Mouse (Mus musculus) adrenal gland, postnatal 14 days (tissue): ENCODE measurements around the gene Mthfsd. TPM values are rescaled to one million over a fixed set of nuclear protein-coding genes. Genes with fewer than 3 reads are reported as not detected.
"Not testable (repeated sequence)": the region's sequence is repeated elsewhere in the genome, so short reads cannot be mapped to it uniquely, and the experiment has no call there.

Source experiments
- DNase-seq: peaks from one replicate; pipeline ENCODE4 v3.0.0; 2021; ENCODE audit warnings: mixed read lengths
- long read RNA-seq, 2 experiments: library from polyadenylated mRNA; stranded (forward); transcript quantifications; one replicate each; pipeline ENCODE4 v2.0.0; 2021
- total RNA-seq: library from RNA; stranded (reverse); gene quantifications from 2 replicates; pipeline ENCODE4 v1.2.3, GENCODE M21; 2021

The Mthfsd gene
- 28.6 and 38.1 TPM in 2 replicates for total RNA-seq
- long read RNA-seq, experiment 1, partial matches to known transcripts = 4 of 22 reads
- long read RNA-seq, experiment 1, other reads (novel, unspliced or antisense) = 15 of 22 reads
- long read RNA-seq, experiment 2, partial matches to known transcripts = 4 of 20 reads
- long read RNA-seq, experiment 2, other reads (novel, unspliced or antisense) = 9 of 20 reads

DNA sequence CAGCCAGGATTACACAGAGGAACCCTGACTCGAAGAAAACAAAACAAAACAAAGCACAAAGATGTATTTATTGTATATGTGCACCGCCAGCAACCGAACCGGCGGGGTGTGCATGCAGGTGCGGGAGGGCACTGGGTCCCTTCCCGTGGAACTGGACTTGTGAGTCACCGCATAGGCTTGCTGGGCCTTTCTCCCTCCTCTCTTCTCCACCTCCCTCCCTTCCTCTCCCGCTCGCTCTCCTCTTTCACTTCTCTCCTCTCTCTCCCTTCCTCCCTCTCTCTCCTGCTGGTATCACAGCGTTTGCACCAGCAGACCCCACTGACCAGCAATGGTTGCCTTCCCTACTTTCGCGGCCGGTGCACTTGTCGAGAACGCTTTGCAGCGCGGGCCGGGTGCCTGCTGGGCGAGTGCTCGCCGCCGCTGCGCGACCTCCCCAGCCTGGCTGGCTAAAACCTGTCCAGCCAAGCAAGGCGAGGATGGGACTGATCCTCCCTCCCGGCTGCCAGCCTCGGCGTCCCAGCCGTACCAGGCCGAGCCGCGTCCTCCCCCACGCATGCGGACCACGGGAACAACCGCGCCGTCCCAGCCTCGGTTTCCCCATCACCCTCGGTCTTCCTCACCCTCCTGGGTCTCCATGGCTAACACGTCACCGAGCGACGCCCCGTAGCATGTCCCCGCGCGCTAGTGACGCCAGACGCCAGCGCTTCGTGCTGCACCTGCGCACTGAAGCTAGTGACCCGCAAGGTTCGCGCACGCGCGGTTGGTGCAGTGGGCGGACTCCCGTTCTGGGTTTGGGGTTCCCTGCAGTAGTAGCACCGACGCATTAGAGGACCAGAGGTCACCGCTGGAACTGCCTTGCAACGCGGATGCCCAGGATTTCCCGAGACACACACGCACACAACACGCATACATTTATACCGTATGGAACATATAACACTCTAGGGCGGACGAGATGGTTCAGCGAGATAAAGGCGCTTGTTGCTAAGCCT, at the start of gene Mthfsd:
Gene Mthfsd, minus strand, starts transcription at position 725 of the 989 bp plus-strand sequence.
- peak; percentile 100 for DNase-seq

DNA sequence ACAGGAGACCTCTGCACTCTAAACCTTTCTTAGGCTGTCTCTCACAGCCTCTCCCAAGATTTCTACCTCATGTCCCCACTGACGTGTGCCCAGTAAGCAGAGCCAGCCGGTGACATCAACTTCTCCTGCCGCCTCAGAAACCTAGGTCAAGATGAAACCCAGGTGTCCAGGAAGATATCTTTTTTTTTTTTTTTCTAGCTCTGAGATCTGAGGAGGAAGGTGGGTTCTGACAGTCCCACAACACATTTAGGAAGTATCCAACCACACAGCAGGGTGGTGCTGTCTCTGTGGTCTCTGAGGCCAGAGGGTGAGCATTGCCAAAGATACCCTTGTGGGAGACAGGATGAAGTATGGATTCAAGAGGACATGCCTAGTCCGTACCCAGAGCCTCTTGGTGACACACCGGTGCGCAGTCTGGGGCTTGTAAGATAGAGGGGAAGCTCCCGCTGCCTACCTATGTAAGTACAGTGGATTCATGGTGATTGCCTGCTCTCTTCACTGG, 48.8 kb upstream of the Mthfsd start:
- no peak for DNase-seq

DNA sequence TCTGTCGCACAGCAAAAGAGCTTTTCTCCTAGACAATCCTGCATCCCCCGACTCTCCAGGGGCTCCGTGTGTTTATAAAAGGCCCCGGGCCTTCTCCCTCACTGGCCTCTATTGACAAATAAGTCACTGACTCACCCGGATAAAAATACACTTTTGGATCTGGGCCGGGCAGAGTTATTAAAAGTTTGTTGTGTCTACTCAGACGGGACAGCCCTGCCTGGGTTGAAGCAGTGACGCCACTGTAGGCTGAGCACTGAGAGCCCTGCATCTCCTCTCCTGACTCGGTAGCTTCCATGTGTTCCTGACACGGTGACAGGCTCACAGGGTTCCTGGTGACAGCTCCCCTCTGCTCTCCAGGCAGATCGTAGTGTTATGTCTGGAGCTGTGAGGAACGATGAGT, 44.2 kb upstream of the Mthfsd start:
- peak; percentile 25 for DNase-seq

DNA sequence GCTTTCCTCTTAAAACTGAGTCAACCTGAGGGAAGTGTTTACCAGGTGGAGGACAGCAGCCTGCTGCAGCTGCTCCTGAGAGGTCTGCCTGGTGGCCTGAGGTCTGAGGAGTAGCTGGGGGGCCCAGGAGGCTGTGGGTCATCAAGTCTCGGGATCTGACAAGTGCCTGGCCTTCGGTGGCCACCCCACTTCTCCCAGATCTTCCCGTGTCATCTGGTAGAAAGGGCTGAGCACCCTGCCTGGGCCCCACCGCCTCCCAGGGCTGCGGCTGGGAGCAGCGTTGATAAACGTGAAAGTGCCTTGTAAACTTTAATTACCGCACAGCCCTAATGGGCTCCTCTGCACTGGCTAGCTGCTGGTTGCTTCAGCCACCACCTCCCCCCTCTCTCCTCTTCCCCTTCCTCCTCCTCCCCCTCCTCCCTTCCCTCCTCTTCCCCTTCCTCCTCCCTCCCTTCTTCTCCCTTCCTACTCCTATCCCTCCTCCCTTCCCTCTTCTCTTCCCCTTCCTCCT, 40.4 kb upstream of the Mthfsd start:
- DNase-seq = no peak

DNA sequence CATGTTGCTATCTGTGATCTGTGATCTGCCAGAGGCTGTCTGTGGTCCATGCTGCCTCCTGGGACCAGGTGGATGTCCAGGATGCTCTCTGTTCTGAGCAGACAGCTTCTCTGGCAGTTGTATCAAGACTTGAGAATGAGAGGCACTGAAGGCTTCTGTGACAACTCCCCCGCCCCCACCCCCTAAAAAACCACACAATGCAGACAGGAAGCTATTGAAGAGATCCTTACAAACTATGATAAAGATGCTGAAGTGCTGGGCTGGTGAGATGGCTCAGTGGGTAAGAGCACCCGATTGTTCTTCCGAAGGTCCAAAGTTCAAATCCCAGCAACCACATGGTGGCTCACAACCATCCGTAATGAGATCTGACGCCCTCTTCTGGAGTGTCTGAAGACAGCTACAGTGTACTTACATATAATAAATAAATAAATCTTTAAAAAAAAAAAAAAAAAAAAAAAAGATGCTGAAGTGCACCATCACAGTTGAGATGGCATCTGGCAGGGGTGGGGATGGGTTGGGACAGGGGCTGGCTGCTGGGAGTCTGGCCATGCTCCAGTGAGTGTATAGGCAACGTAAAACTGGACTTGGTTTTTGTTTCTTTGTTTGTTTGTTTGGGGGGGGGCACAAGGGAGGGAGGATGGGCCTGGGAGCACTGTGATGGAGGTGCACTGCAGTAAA, 37.4 kb upstream of the Mthfsd start:
- not testable (repeated sequence) for DNase-seq

DNA sequence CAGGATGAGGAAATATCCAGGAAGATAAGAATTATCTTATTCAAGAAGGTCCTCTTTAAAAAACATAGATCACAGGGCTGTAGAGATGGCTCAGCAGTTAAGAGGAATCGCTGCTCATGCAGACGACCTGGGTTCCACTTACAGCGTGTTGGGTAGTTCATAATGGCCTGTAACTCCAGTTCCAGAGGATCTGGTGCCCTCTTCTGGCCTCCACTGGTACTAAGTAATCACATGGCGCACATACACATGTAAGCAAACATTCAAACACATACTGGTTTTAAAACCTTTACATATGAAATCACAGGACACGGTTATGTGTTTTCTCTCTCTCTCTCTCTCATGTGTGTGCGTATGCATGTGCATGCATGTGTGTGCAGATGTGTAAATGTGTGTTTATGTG, 28.7 kb upstream of the Mthfsd start:
- DNase-seq = no peak

DNA sequence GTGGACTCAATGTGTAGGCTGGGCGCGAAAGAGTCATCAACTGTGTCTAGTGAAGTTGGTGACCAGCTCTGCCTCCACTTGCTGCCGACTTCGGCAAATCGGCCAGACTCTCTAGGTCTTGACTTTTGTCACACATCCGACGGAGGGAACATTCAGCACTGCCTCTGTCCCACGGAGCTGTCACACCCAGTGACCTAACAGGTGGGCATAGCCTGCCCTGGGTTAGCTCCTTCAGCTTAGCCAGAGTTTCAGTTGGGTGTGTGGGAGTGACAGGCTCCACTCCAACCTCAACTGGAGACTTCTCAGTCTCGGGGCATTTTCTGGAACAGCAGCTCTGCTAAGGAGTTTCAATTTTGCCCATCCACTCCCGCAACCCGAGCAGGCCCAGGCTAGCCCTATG, 26.3 kb upstream of the Mthfsd start:
- no peak for DNase-seq

DNA sequence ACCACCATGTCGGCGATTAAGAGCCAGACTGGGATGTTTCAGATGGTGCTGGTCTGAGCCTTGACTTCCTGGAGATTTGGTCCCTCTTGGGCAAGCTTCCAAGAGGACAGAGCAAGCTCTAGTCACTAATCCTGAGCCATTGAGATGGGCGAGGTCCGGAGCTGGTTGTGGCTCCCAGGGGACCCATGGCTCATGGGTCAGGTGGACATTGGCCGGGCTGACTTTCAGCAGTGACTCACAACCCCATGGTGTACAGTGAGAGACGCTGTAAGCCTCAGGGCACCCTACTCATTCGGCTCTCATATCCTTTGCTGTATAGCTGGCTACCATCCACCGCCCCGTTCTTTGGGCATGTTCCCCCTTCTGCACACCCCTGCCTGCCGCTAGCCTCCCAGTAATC, 25.9 kb upstream of the Mthfsd start:
- no peak for DNase-seq

DNA sequence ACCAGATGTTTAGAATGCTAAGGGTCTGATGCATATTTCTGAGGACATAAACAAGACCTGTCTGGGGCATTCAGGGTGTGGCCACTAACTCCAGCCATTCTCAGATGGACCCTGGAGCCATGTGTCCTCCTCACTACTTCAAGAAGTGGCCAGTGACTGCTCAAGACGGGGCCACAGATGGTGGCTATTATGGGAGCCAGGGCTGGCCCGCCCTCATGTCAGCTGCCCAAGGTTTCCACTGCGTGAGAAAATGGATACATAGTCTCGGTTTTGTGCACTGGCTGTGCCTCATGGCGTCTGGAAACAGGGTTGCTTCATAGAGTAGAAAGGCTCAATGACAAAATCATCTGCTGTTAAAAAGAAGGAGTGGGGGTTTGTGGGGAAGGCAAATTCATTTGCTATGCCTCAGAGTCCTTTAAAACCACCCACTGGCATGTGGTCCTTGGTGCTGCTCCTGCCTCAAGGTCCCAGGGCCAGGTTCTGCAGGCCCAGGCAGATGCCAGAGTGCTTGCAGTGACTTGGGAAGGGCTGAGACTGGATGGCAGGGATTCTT, 24.8 kb upstream of the Mthfsd start:
- no peak for DNase-seq

DNA sequence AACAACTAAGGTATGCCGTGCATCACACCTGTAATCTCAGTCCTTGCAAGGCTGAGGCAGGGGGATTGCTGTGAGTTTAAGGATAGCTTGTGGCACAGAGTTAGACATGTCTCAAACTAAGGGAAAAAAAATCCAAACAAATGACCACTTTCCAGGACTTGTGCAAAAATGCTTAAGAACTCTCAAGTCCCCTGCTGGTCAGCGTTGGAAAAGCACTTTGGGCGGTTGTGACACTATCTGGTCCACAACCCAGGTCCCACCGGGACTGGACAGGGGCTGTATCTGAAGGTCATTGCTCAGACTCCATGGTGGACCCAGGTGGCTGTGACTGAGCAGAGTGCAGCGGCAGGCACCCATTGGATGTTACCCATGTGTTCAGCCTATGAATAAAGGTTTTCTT, 22.3 kb upstream of the Mthfsd start:
- peak; percentile 53 for DNase-seq

DNA sequence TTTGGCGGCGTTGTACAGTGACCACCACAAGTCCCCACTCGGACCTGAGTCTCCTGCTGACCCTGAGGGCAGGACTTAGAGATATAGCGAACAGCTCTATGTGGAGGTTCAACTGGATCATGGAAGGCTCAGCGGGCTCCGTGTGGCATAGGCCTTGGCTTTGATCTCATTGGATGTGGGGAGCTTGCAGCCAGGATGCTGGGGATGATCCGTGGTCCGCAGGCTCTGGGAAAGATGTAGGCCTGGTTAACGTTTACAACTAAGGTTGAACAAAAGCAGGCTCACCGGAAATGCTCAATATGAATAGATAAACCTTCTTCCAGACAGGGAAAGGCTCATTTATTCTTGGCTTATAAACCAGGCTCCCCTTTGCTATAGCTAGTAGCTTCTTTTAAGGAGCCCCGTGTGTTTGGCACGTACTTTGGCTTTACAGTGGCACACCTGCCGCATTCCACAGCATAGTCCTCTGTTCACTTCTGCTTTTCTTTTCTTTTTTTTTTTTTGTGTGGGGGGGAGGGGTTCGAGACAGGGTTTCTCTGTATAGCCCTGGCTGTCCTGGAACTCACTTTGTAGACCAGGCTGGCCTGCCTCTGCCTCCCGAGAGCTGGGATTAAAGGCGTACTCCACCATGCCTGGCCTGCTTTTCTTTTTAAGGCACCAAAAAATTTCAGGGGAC, 21.2 kb upstream of the Mthfsd start:
- DNase-seq = no peak

DNA sequence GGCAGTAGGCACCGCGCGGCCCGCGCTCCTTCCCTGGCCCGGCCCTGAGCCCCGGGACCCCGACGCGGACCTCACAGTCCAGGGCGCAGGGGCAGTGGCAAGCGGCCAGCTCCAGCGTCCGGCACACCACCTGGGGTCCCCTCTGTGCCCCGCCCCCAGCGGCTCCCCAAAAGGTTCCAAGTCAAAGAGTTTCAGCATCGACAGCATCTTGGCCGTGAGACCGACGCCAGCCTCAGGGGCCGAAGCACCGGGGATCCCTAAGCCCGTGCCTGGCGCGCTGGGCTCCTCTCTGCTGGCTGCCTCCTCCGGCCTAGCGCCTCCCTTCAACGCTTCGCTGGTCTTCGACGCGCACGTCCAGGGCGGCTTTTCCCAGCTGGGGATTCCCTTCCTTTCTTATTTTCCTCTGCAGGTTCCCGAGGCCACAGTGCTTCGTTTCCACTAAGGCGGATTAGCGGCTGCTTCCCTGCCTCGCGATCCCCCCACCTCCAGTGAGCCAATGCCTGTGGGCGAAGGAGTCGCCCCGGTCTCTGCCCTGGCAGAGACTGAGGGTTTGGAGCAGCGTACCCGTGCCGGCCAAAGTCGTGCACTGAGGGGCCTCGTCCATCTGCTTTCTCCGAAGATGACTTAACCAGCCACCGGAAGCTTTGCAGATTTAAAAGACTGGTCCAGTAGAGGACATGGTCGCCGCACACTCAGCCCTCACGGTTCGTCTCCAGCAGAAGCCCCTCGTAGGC, 20.5 kb upstream of the Mthfsd start:
- no peak for DNase-seq

DNA sequence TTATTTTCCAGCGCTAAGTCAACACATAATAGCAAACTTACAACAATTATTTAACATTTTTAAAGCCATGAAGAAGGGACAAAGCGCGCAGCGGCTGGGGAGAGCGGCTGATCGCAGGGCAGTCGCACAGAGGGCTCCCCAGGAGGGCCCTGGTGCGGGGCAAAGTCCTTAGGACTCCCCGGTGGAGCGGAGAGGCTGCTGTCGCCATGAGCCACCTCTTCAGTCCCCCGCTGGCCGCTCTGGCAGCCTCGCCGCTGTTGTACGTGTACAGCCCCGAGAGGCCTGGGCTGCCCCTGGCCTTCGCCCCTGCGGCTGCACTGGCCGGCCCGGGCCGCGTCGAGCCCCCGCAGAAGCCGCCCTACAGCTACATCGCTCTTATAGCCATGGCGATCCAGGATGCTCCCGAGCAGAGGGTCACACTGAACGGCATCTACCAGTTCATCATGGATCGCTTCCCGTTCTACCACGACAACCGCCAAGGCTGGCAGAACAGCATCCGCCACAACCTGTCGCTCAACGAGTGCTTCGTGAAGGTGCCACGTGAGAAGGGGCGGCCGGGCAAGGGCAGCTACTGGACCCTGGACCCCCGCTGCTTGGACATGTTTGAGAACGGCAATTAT, 19.7 kb upstream of the Mthfsd start, which contains the start of gene Foxl1:
Gene Foxl1, plus strand, starts transcription at position 185 of the 620 bp plus-strand sequence.
- DNase-seq = no peak

DNA sequence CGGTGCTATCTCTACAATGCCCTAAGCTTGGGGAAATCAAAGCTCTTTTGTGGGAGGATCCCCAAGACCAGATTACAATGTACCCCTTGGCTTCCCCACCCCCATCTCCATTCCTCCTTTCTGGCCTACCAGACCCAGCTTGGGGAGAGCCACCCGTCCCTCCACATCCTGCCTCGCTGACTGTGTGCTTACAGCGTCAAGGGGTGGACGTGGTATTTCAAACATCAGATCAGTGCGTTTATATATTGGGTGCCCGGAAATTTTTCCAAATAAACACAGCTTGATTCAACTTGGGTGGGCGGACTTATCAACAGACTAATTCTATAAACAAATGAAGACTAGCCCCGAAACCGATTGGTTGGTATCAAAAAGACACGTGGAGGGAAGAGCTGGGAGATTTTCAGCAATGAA, 19.1 kb upstream of the Mthfsd start:
- no peak for DNase-seq

DNA sequence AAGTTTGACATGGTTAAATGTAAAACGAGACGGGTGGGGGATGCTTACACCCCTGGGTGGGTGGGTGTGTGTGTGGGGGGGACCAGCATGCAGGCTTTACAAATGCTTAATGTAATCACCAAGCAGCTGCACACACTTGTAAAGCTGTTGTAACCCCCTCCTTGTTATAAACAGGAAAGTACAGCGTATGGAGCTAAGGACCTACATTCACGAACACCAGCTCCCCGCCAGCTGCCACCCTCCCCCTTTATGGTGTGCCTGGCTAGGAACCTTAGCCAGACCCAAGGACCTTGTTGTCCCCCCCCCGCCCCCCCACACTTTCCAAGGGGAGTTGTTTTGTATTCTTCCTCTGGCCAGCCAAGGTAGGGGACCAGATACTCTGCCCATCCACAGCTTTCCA, 18.5 kb upstream of the Mthfsd start:
- no peak for DNase-seq

DNA sequence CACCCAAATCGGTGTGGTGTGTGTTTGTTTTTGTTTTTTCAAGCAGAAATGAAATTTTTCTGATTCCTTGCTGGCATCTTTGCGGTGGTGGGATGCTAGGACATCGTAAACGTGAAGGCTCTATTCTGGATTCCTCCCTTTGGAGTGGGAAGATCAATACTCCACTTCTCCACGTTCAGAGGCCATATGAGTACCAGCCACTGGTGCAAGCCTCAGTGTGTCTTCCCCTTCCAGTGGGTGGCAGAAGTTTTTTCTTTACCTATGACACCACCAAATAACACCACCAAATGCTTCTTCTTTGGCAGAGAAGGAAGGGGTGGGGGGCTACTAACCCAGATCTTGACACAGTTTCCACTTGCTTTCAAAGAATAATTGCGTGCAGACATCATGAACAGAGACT, 18.0 kb upstream of the Mthfsd start:
- DNase-seq = no peak

DNA sequence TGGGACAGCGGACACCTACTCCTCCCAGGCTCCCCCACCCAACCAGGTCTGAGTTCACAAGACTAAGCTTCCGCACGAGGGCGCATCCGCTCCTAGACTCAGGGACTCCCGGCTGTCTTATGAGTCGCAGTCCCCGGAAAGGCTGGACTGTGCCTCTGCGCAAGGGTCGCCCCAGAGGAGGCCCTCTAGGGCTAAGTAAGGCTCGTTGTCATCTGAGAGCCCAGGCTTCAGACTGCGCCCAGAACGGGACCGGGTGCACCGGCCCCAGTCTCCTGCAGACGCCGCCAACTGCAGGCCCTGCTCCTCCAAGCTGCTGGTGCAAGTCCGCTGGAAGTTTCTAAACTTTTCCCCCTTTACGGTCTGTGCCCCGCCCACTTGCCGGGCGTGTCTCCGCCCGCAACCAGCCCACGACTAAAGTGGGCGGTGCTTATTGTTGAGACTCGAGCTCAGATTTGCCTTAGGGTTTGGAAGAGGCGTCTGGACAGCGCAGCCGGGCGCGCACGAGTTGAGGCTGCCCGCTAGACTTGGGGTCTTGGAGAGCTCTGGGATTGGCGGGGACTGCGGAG, 17.2 kb upstream of the Mthfsd start:
- DNase-seq = peak; percentile 82

DNA sequence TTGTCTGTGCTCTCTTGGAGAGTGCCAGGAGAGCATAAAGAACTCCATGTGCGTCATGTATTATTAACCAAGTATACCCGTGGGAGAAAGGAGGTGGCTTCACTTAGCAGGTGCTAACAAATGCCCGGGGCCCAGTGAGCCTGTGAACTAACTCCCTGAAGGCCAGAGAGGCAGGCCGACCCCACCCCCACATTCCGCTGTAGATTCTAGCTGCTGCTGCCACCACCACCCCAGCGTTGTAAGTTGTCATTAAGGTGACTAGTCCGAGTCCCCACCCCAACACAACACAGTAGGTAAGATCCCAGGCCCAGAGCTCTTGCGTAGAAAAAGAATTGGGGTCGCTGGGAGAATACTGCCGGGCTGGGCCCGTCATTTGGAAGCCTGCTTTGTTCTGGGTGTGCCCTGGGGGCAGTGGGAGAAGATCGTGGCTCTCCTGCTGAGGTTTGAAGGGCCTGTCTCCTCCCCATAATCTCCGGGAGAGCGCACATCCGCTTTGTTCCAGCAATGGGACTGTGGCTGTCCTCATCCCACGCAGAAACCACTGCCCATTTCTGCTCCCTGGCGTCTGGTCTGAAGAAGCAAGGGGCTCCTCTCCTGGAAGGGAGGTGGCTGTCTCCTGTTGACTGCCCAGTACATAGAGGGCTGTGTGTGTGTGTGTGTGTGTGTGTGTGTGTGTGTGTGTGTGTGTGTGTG, 16.5 kb upstream of the Mthfsd start:
- DNase-seq = no peak

DNA sequence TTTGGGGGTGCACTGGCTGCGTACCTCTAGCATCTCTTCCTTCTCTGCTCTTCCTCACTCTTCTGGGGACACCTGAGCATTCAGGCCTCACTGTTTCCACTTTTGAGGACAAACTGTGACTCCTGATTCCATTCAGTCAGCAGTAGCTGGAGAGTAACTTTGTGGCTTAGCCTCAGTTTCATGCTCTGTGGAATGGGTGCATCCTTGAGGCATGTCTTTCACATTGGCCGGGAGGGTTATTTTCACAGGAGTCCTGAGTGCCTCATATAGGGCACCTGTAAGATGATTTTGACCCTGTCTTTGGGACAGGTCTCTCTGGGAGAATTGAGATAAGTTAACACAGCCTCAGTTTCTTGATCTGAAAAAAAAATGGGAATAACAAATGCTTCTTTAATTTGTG, 14.9 kb upstream of the Mthfsd start:
- no peak for DNase-seq
